Mouse (Mus musculus): Measurements from ENCODE around the gene Edem3.
A peak's percentile ranks its signal among the peaks of the same experiment; 100 is the strongest.
"Not testable (repeated sequence)": the region's sequence is repeated elsewhere in the genome, so short reads cannot be mapped to it uniquely, and the experiment has no call there.

Gene Edem3

GRCm38 (mm10) chr1:151811456-151811855 is 56.3 kb downstream of the Edem3 start:
- DNase-seq (ENCODE audit: low spot score in 2 of 2): no peak

- no peak for DNase-seq (ENCODE audit: low spot score in 2 of 2)
These were observed 57.0 kb downstream of the Edem3 start for GRCm38 (mm10) chr1:151812004-151812712.

GRCm38 (mm10) chr1:151816051-151816450 is 60.9 kb downstream of the Edem3 start:
- DNase-seq (ENCODE audit: low spot score in 2 of 2): no peak

GRCm38 (mm10) chr1:151819190-151819589 is 64.0 kb downstream of the Edem3 start:
- DNase-seq (ENCODE audit: low spot score in 2 of 2): no peak

- peak in 1 of 2 experiments; percentile 68 for DNase-seq (ENCODE audit: low spot score in 2 of 2)
These were observed 65.3 kb downstream of the Edem3 start for GRCm38 (mm10) chr1:151820457-151820856.

GRCm38 (mm10) chr1:151825065-151825464 is 69.9 kb downstream of the Edem3 start:
- DNase-seq (ENCODE audit: low spot score in 2 of 2): no peak

- DNase-seq (ENCODE audit: low spot score in 2 of 2): peak in 1 of 2 experiments; percentile 53
These were observed 76.6 kb downstream of the Edem3 start for GRCm38 (mm10) chr1:151831791-151832190.

- no peak for DNase-seq (ENCODE audit: low spot score in 2 of 2)
These were observed 80.1 kb downstream of the Edem3 start for GRCm38 (mm10) chr1:151835261-151835660.

- DNase-seq (ENCODE audit: low spot score in 2 of 2): not testable (repeated sequence)
These were observed 85.2 kb downstream of the Edem3 start for GRCm38 (mm10) chr1:151840345-151840744.

GRCm38 (mm10) chr1:151845252-151845832 is 90.2 kb downstream of the Edem3 start:
- DNase-seq (ENCODE audit: low spot score in 2 of 2): peak in 1 of 2 experiments; percentile 36

- DNase-seq (ENCODE audit: low spot score in 2 of 2): peak in 1 of 2 experiments; percentile 48
These were observed 91.0 kb downstream of the Edem3 start for GRCm38 (mm10) chr1:151845926-151846782.

- DNase-seq (ENCODE audit: low spot score in 2 of 2): peak in 1 of 2 experiments; percentile 23
These were observed 93.1 kb downstream of the Edem3 start for GRCm38 (mm10) chr1:151848286-151848685.

GRCm38 (mm10) chr1:151849993-151850608 is 94.9 kb downstream of the Edem3 start:
- DNase-seq (ENCODE audit: low spot score in 2 of 2): peak in 1 of 2 experiments; percentile 56

- DNase-seq (ENCODE audit: low spot score in 2 of 2): peak in 1 of 2 experiments; percentile 54
These were observed 96.1 kb downstream of the Edem3 start for GRCm38 (mm10) chr1:151851051-151851848.

GRCm38 (mm10) chr1:151851976-151852375 is 96.8 kb downstream of the Edem3 start:
- DNase-seq (ENCODE audit: low spot score in 2 of 2): no peak

GRCm38 (mm10) chr1:151855561-151855960 is 100.4 kb downstream of the Edem3 start:
- DNase-seq (ENCODE audit: low spot score in 2 of 2): no peak

- DNase-seq (ENCODE audit: low spot score in 2 of 2): peak in 1 of 2 experiments; percentile 8
These were observed 103.3 kb downstream of the Edem3 start for GRCm38 (mm10) chr1:151858474-151858873.

GRCm38 (mm10) chr1:151861334-151861995 is 106.3 kb downstream of the Edem3 start:
- DNase-seq (ENCODE audit: low spot score in 2 of 2): peak in 1 of 2 experiments; percentile 55

GRCm38 (mm10) chr1:151862109-151862508 is 106.9 kb downstream of the Edem3 start:
- no peak for DNase-seq (ENCODE audit: low spot score in 2 of 2)

- peak in 1 of 2 experiments; percentile 39 for DNase-seq (ENCODE audit: low spot score in 2 of 2)
These were observed 108.1 kb downstream of the Edem3 start for GRCm38 (mm10) chr1:151863135-151863796.

Data from urinary bladder, postnatal 4 days (tissue).